8 mouse cellular contexts compared by ENCODE assay signal in genomic region chr12:111375559-111375958, GRCm38 (mm10). TPM values are rescaled to one million over a fixed set of nuclear protein-coding genes. Genes with fewer than 3 reads are reported as not detected.
A peak's percentile ranks its signal among the peaks of the same experiment; 100 is the strongest.
DNase-seq lines count a peak whose midpoint lies in the region; ATAC-seq lines count a peak whose summit lies in the region.

No protein-coding gene starts in this region.

- no peak for ATAC-seq in neural tube, embryonic 11.5 days (ENCODE audit: insufficient read depth, low FRiP score, low TSS enrichment)
- ATAC-seq in liver, embryonic 13.5 days (ENCODE audit: low read depth): no peak
- ATAC-seq in megakaryocyte-erythroid progenitor cell, adult 5-6 weeks (replicated peaks; ENCODE audit: low FRiP score, low TSS enrichment, poor library complexity, severe bottlenecking): no peak
- ATAC-seq in inflammation-experienced regulatory T-cells, adult 6 months: no peak

- peaks cover 10% of the 10 kb centered on the region; the same call in 1 of the 2 replicates for H3K4me1 ChIP-seq in neural tube, embryonic 11.5 days (ENCODE audit: control insufficient read depth, insufficient read depth, low read length)
- H3K4me1 ChIP-seq in liver, embryonic 13.5 days (replicated peaks): peaks cover 48% of the 10 kb centered on the region

- no peak overlapping the region for H3K9ac ChIP-seq in neural tube, embryonic 11.5 days (ENCODE audit: low read length)
- peak overlapping the region; percentile 41; the same call in 1 of the 2 replicates for H3K9ac ChIP-seq in liver, embryonic 13.5 days

- no peaks in the 10 kb centered on the region for H3K9me3 ChIP-seq in neural tube, embryonic 11.5 days (ENCODE audit: control insufficient read depth, low read length)
- no peaks in the 10 kb centered on the region for H3K9me3 ChIP-seq in liver, embryonic 13.5 days (replicated peaks)

- 71% methylated on average over 12 of the region's 12 CpGs for WGBS in neural tube, embryonic 11.5 days
- WGBS in liver, embryonic 13.5 days (ENCODE audit: insufficient replicate concordance): 64% methylated on average over 12 of the region's 12 CpGs

- H3K27me3 ChIP-seq in neural tube, embryonic 11.5 days (ENCODE audit: control insufficient read depth, insufficient read depth, low read length): no peaks in the 10 kb centered on the region
- H3K27me3 ChIP-seq in liver, embryonic 13.5 days: peaks cover 57% of the 10 kb centered on the region

- peak overlapping the region; percentile 90 for H3K4me2 ChIP-seq in neural tube, embryonic 11.5 days (ENCODE audit: low read depth)
- H3K4me2 ChIP-seq in liver, embryonic 13.5 days: peak overlapping the region; percentile 81

- no peaks in the 10 kb centered on the region for H3K36me3 ChIP-seq in neural tube, embryonic 11.5 days (ENCODE audit: control insufficient read depth, insufficient read depth, low read length)
- no peaks in the 10 kb centered on the region for H3K36me3 ChIP-seq in liver, embryonic 13.5 days

- no peak overlapping the region for H3K27ac ChIP-seq in neural tube, embryonic 11.5 days (ENCODE audit: low read depth, low read length)
- H3K27ac ChIP-seq in liver, embryonic 13.5 days: peak overlapping the region; percentile 19; the same call in 1 of the 2 replicates

- peak; percentile 52 to 57 for DNase-seq in adrenal gland, postnatal 36 days
- DNase-seq in adrenal gland, adult 8-10 months: no peak
- no peak for DNase-seq in neural tube, embryonic 11.5 days (ENCODE audit: low spot score)
- no peak for DNase-seq in neural tube, embryonic 10.5 days (ENCODE audit: extremely low spot score, low spot score)
- DNase-seq in liver, embryonic 13.5 days: no peak
- DNase-seq in thymus, postnatal 25 days: no peak

- peak overlapping the region; percentile 97 for H3K4me3 ChIP-seq in neural tube, embryonic 11.5 days (ENCODE audit: low read depth, low read length)
- H3K4me3 ChIP-seq in liver, embryonic 13.5 days (replicated peaks): peak overlapping the region; percentile 75

RNA-seq across cellular contexts. Expression of gene Cdc42bpb, which starts 2.0 kb away (rescaled TPM):
- 100 to 1,000 TPM; 112 to 153 TPM for total RNA-seq in adrenal gland, postnatal 36 days (2021)
- total RNA-seq in adrenal gland, adult 8-10 months (2022): 100 to 1,000 TPM; 112 to 162 (median 141) TPM
- 36.7 and 37.2 TPM in 2 replicates for polyA plus RNA-seq in neural tube, embryonic 11.5 days (2014; fragmentation: Nextera tagmentation; extraction: Ambion mirVana)
- polyA plus RNA-seq in liver, embryonic 13.5 days (2015; fragmentation: Nextera tagmentation; extraction: Ambion mirVana): 5.9 and 6.7 TPM in 2 replicates
- 7.9 and 11.5 TPM in 2 replicates for total RNA-seq in megakaryocyte-erythroid progenitor cell, adult 5-6 weeks (2014; fragmentation: Nextera tagmentation)
- 2.6 and 9.6 TPM in 2 replicates for total RNA-seq in megakaryocyte-erythroid progenitor cell, adult 5-6 weeks (2017)
- 1 to 10 TPM in 1 of 3 experiments, under 1 TPM in 2; 0.19 to 1.3 (median 0.67) TPM for polyA plus RNA-seq in inflammation-experienced regulatory T-cells, adult 6 months (2017; shearing (Covaris generic))

RNA-seq across cellular contexts. Expression of gene Lbhd2, which starts 31.1 kb away (rescaled TPM):
- total RNA-seq in adrenal gland, postnatal 36 days (2021): under 1 TPM in 1 of 2 experiments, not detected in 1; 0.59 TPM
- 1 to 10 TPM in 1 of 4 experiments, under 1 TPM in 3; 0.67 to 1.0 (median 0.78) TPM for total RNA-seq in adrenal gland, adult 8-10 months (2022)
- polyA plus RNA-seq in neural tube, embryonic 11.5 days (2014; fragmentation: Nextera tagmentation; extraction: Ambion mirVana): not detected in 2 replicates
- polyA plus RNA-seq in liver, embryonic 13.5 days (2015; fragmentation: Nextera tagmentation; extraction: Ambion mirVana): not detected in 2 replicates
- not detected in 2 replicates for total RNA-seq in megakaryocyte-erythroid progenitor cell, adult 5-6 weeks (2014; fragmentation: Nextera tagmentation)
- not detected in 2 replicates for total RNA-seq in megakaryocyte-erythroid progenitor cell, adult 5-6 weeks (2017)
- 1 to 10 TPM in 1 of 3 experiments, not detected in 2; 3.5 TPM for polyA plus RNA-seq in inflammation-experienced regulatory T-cells, adult 6 months (2017; shearing (Covaris generic))

RNA-seq across cellular contexts. Expression of gene Exoc3l4, which starts 41.3 kb away (rescaled TPM):
- 1 to 10 TPM; 4.8 to 6.7 TPM for total RNA-seq in adrenal gland, postnatal 36 days (2021)
- total RNA-seq in adrenal gland, adult 8-10 months (2022): 10 to 100 TPM in 1 of 4 experiments, 1 to 10 TPM in 3; 3.2 to 10.0 (median 7.8) TPM
- 5.3 and 6.6 TPM in 2 replicates for polyA plus RNA-seq in neural tube, embryonic 11.5 days (2014; fragmentation: Nextera tagmentation; extraction: Ambion mirVana)
- 15.5 and 18.6 TPM in 2 replicates for polyA plus RNA-seq in liver, embryonic 13.5 days (2015; fragmentation: Nextera tagmentation; extraction: Ambion mirVana)
- 0.27 TPM in 1 of 2 replicates, not detected in the other for total RNA-seq in megakaryocyte-erythroid progenitor cell, adult 5-6 weeks (2014; fragmentation: Nextera tagmentation)
- not detected in 2 replicates for total RNA-seq in megakaryocyte-erythroid progenitor cell, adult 5-6 weeks (2017)
- polyA plus RNA-seq in inflammation-experienced regulatory T-cells, adult 6 months (2017; shearing (Covaris generic)): not detected

Comparison
In these comparisons a context has a peak if more than half of its experiments do, and no peak if none do; other contexts are left out.
1. DNase-seq: peak in adrenal gland, postnatal 36 days (2 of 2); none in adrenal gland, adult 8-10 months (single experiment), neural tube, embryonic 11.5 days (single experiment), neural tube, embryonic 10.5 days (single experiment), liver, embryonic 13.5 days (single experiment) and thymus, postnatal 25 days (single experiment).
2. RNA of gene Cdc42bpb, which starts 2.0 kb away (total RNA-seq): 112 to 162 TPM in adrenal gland, adult 8-10 months and 112 to 153 TPM in adrenal gland, postnatal 36 days; 2.6 to 11.5 TPM in megakaryocyte-erythroid progenitor cell, adult 5-6 weeks; every median in the first group is over 4 times any median in the second.